Mouse (Mus musculus): ENCODE results near the gene Coq4.
"Not testable (repeated sequence)": the region's sequence is repeated elsewhere in the genome, so short reads cannot be mapped to it uniquely, and the experiment has no call there.

Coq4 gene

DNA sequence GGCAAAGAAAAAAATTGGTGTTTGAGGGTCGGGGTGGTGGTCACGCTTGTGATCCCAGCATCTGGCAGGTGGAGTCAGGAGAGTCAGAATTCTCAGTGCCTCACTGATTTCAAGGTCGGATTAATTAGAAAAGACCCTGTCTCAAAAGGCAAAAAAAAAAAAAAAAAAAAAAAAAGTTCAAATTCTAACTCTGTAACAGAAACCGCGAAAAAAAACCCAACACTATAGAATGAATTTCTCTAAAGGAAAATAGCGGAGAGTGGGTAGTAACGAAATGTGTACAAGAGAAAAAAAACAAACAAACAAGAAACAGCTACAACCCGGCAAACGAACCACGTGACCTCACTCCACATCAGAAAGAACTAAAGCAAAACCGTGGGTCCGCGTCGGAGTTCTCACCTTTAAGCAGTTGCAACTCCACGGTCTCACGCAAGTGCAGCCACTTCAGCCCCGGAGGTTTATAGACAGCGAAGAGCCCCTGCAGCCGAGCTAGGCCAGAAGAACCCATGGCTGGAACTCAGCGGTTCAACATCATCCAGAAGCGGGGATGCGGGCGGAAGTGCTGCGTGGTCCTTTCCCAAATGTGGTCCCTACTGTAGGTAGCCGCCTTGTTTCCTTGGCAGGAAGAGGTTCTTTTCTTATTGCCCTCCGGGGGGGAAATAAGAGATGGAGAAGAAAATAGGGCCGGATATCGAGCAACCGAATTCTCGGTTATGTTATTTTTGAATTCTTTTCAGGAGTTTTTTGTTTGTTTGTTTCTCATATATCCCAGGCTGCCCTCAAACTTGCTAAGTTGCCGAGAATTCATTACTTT is at the start of gene Coq4:
Gene Coq4 (plus strand): TSS at position 390 of the 814 bp plus-strand sequence.
- no peak for DNase-seq (ENCODE audit: extremely low read depth, low read depth, low spot score)

- DNase-seq (ENCODE audit: extremely low read depth, low read depth, low spot score) = no peak
Measured at GRCm38 (mm10) chr2:29738799-29739198, 48.5 kb upstream of the Coq4 start.

DNA sequence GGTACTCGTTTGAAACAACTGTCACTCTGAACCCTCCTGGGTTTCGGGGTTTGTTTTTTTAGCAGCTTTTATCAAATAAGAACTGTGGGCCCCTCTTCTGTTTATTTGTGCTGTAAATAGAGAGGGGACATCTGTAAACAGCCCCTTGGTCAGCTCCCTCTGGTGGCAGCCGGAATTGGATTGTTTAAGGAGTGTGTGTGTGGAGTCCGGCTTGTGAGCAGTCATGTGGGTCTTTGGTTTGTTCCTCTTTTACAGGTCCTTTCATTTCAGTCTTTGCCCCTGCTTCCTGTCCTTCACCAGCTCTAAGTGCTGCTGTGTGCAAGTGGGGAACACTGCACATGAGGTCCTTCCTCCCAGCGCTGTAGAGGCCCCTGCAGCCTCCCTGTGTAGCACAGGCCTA is 47.9 kb upstream of the Coq4 start:
- no peak for DNase-seq (ENCODE audit: extremely low read depth, low read depth, low spot score)

DNA sequence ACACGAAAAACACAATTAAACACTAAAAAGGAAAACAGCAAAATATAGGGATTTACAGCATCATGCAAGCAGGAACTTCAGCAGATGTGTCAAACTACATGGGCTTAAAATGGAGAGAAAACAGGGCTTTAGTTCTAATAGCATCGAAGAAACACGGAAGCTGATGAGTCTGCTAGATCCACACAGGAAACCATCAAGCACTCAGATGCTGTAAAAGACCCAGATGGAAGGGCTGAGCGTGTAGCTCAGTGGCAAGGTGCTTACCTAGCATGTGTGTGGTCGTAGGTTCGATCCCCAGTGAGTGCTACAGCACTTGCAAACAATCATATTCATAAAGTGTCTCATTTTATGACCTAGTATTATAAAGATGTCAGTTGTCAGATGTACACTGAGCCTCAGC is 46.1 kb upstream of the Coq4 start:
- no peak for DNase-seq (ENCODE audit: extremely low read depth, low read depth, low spot score)

DNA sequence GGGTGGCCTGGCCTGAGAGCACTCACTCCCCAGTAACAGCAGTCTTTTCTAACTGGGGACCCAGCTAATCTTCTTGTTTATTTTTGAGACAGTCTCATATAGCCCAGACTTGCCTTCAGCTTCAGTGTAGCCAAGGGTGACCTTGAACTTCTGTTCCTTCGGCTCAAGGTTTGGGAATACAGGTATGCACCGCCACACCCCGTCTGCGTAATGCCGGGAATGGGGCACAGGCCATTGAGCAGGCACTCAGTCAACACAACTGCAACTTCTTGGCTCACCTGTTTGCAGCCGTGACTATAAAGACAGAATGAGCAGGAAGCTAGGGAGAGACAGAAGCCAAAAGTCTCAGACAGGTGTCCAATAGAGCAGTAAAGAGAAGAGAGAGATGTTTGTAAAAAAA is 43.0 kb upstream of the Coq4 start:
- no peak for DNase-seq (ENCODE audit: extremely low read depth, low read depth, low spot score)

GRCm38 (mm10) chr2:29747188-29747782 is 40.0 kb upstream of the Coq4 start:
- DNase-seq (ENCODE audit: extremely low read depth, low read depth, low spot score) = no peak

DNA sequence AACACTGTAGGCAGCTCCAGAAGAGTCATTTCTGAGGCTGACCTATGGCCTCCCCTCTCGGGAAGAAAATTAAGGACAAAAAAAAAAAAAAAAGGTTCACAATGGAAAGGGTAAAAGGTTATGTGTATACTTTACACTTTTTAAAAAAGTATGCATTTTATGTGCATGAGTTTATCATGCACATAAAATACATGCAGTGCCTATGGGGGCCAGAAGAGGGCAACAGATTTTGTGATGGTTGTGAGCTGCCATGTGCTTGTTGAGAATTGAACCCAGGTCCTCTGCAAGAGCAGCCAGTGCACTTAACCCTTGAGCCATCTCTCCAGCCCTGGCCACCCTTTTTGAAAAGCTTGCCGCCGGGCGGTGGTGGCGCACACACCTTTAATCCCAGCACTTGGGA is 39.4 kb upstream of the Coq4 start:
- no peak for DNase-seq (ENCODE audit: extremely low read depth, low read depth, low spot score)

- DNase-seq (ENCODE audit: extremely low read depth, low read depth, low spot score) = no peak
Measured at GRCm38 (mm10) chr2:29748499-29748898, 38.8 kb upstream of the Coq4 start.

DNA sequence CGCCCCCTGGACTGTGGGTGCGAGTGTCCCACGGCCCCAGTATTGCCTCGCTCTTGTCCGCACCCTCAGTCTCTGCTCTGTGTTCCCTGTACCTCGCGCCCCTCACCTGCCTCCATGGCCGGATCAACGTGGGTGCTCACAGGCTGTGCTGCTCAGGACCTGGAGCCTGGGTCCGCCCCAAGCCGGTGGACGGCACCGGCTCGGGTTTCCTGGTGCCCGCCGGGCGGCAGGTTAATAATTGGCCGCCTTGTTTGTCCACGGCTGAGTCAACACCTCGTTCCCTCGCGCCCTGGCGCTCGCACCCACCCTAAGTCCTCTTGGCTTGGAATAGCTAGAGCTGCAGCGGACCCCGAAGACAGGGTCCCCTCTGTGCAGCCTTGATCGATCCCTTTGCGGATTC is 35.8 kb upstream of the Coq4 start, which contains the start of gene Gm13420:
Gene Gm13420 (minus strand): TSS at position 189 of the 400 bp plus-strand sequence.
- no peak for DNase-seq (ENCODE audit: extremely low read depth, low read depth, low spot score)

- DNase-seq (ENCODE audit: extremely low read depth, low read depth, low spot score) = no peak
Measured at GRCm38 (mm10) chr2:29752397-29752796, 34.9 kb upstream of the Coq4 start.

DNA sequence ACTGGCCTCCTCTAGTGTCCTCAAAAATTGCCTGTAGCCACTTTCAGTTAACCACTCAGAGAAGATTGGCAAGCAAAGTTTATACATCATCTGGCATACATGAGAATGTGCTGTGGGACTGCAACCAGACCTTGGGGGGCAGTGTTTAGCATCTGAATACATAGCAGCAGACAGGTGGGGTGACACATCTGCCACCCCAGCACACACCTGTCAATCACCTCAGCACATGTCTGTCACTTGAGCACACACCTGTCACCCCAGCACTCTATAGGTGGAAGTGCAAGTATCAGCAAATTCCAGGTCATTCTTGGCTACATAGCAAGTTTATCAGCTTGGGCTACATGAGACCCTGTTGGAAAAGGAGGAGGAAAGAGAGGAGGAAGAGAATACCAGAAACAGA is 31.6 kb upstream of the Coq4 start:
- no peak for DNase-seq (ENCODE audit: extremely low read depth, low read depth, low spot score)

DNA sequence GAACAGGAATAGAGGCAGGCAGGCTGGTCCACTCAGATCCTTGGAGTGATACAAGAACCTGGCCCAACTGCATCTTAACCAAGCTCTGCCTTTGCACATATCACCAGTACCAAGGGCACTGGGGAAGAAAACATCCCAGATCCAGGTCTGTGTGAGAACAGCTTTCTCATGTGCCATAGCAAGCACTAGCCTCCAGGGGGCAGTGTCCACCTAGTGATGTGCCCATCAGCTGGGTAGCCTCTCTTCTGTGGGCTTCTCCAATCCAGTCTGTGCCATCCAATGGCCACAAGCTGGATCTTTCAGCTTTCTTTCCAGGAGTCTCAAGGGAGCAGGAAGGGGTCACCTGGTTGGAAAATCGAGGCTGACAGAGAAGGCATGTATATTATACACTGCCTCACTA is 22.5 kb upstream of the Coq4 start:
- DNase-seq (ENCODE audit: extremely low read depth, low read depth, low spot score) = no peak

GRCm38 (mm10) chr2:29767976-29768709 is 19.1 kb upstream of the Coq4 start:
- DNase-seq (ENCODE audit: extremely low read depth, low read depth, low spot score) = no peak

DNA sequence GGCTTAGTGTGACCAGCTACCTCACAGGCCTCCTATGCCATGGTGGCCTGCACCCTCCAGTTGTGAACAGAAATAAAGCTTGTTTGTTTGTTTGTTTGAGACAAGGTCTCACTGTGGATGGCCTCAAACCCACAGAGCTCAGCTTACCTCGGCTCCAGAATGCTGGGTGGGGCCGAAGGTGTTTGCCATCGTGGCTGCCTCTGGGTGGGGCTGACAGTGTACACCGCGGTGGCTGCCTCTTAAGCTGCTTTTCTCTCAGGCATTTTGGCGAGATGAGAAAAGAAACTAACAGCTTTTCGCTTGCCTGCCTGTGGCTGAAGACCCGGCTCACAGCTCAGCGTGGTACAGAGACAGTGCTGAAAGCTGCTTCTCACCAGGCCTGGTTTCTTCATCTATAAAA is 18.4 kb upstream of the Coq4 start:
- no peak for DNase-seq (ENCODE audit: extremely low read depth, low read depth, low spot score)

- DNase-seq (ENCODE audit: extremely low read depth, low read depth, low spot score) = no peak
Measured at GRCm38 (mm10) chr2:29770162-29770561, 17.1 kb upstream of the Coq4 start.

GRCm38 (mm10) chr2:29771611-29772461 is 15.5 kb upstream of the Coq4 start:
- DNase-seq (ENCODE audit: extremely low read depth, low read depth, low spot score) = peak; percentile 99

GRCm38 (mm10) chr2:29773323-29773722 is 14.0 kb upstream of the Coq4 start:
- no peak for DNase-seq (ENCODE audit: extremely low read depth, low read depth, low spot score)

DNA sequence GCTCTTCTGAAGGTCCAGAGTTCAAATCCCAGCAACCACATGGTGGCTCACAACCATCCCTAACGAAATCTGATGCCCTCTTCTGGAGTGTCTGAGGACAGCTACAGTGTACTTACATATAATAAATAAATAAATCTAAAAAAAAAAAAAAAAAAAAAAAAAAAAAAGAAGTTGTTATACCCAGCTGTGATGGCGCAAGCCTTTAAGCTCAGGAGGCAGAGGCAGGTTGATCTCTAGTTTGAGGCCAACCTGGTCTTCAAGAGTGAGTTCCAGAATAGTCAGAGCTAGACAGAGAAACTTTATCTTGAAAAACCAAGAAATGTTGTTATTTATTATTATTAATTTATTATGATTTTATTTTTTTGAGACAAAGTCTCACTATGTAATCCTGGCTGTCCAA is 6.0 kb upstream of the Coq4 start:
- DNase-seq (ENCODE audit: extremely low read depth, low read depth, low spot score) = not testable (repeated sequence)

DNA sequence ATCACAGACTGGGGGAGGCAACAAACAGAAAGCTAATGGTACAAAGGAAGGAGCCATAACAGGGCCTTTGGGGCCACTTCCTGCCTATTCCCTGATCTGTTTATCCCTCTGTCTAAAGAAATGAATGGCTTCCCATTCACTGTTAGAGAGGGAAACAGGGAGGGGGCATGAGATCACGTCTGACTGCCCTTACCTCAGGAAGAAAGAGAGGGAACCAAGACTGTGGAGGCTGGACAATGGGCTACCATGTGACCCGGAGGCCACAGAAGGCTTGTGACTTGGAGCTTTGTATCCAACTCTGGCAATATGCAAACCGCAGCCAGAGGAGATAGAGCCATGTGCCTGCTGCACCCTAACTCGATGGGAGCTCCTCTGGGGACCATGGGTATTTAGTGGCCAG is 3.0 kb upstream of the Coq4 start:
- no peak for DNase-seq (ENCODE audit: extremely low read depth, low read depth, low spot score)

GRCm38 (mm10) chr2:29787937-29788681 is 816 bp downstream of the Coq4 start, which contains the start of gene Trub2:
Gene Trub2 (minus strand): TSS chr2:29788502.
- no peak for DNase-seq (ENCODE audit: extremely low read depth, low read depth, low spot score)
